Mouse (Mus musculus): ENCODE results near the gene Morc2a. TPM values are rescaled to one million over a fixed set of nuclear protein-coding genes. Genes with fewer than 3 reads are reported as not detected.
A peak's percentile ranks its signal among the peaks of the same experiment; 100 is the strongest.

The Morc2a gene
- polyA plus RNA-seq, 1 experiment from 2014 or later: 5.9 TPM

GRCm38 (mm10) chr11:3686318-3686717 is 37.3 kb downstream of the Morc2a start:
- peaks cover 64% of the 10 kb centered on the region for H3K36me3 ChIP-seq (ENCODE audit: control insufficient read depth, insufficient read depth)
- H3K4me2 ChIP-seq (replicated peaks; ENCODE audit: low read depth): no peak overlapping the region
- no peaks in the 10 kb centered on the region for H3K27me3 ChIP-seq (replicated peaks; ENCODE audit: control insufficient read depth, insufficient read depth, low read length)
- H3K9me3 ChIP-seq (ENCODE audit: control insufficient read depth): no peaks in the 10 kb centered on the region
- H3K4me3 ChIP-seq (ENCODE audit: low read depth, low read length): no peak overlapping the region
- TF ChIP-seq CTCF (IDR thresholded peaks at IDR 0.05; ENCODE audit: low read depth): no peak
- no peak overlapping the region for H3K9ac ChIP-seq (ENCODE audit: low read depth, low read length)
- no peak overlapping the region for H3K27ac ChIP-seq (ENCODE audit: low read depth, low read length)
- no peak for ATAC-seq
- 89% methylated on average over 2 of the region's 2 CpGs for WGBS
- H3K4me1 ChIP-seq (replicated peaks; ENCODE audit: control insufficient read depth, insufficient read depth, low read length): no peaks in the 10 kb centered on the region

- WGBS: 91% methylated on average over 2 of the region's 2 CpGs
- Histone ChIP-seq H3K4me2 (replicated peaks; ENCODE audit: low read depth) (no peak overlapping the region), H3K9me3 (ENCODE audit: control insufficient read depth) (no peaks in the 10 kb centered on the region), H3K27me3 (replicated peaks; ENCODE audit: control insufficient read depth, insufficient read depth, low read length) (no peaks in the 10 kb centered on the region), H3K4me3 (ENCODE audit: low read depth, low read length) (no peak overlapping the region), H3K9ac (ENCODE audit: low read depth, low read length) (no peak overlapping the region), H3K36me3 (ENCODE audit: control insufficient read depth, insufficient read depth) (peaks cover 64% of the 10 kb centered on the region), H3K27ac (ENCODE audit: low read depth, low read length) (no peak overlapping the region), H3K4me1 (replicated peaks; ENCODE audit: control insufficient read depth, insufficient read depth, low read length) (no peaks in the 10 kb centered on the region)
- no peak for ATAC-seq
- TF ChIP-seq CTCF (IDR thresholded peaks at IDR 0.05; ENCODE audit: low read depth): no peak
Measured at GRCm38 (mm10) chr11:3686885-3687284, 37.9 kb downstream of the Morc2a start.

GRCm38 (mm10) chr11:3691746-3692145 is 42.8 kb downstream of the Morc2a start:
- peaks cover 32% of the 10 kb centered on the region for H3K36me3 ChIP-seq (ENCODE audit: control insufficient read depth, insufficient read depth)
- no peak for TF ChIP-seq CTCF (IDR thresholded peaks at IDR 0.05; ENCODE audit: low read depth)
- no peaks in the 10 kb centered on the region for H3K4me1 ChIP-seq (replicated peaks; ENCODE audit: control insufficient read depth, insufficient read depth, low read length)
- no peaks in the 10 kb centered on the region for H3K27me3 ChIP-seq (replicated peaks; ENCODE audit: control insufficient read depth, insufficient read depth, low read length)
- H3K4me2 ChIP-seq (replicated peaks; ENCODE audit: low read depth): no peak overlapping the region
- no peak overlapping the region for H3K27ac ChIP-seq (ENCODE audit: low read depth, low read length)
- no peak overlapping the region for H3K9ac ChIP-seq (ENCODE audit: low read depth, low read length)
- 94% methylated on average over 2 of the region's 2 CpGs for WGBS
- no peak for ATAC-seq
- H3K4me3 ChIP-seq (ENCODE audit: low read depth, low read length): no peak overlapping the region
- H3K9me3 ChIP-seq (ENCODE audit: control insufficient read depth): no peaks in the 10 kb centered on the region

GRCm38 (mm10) chr11:3696086-3696616 is 47.2 kb downstream of the Morc2a start:
- no peaks in the 10 kb centered on the region for H3K4me1 ChIP-seq (replicated peaks; ENCODE audit: control insufficient read depth, insufficient read depth, low read length)
- no peaks in the 10 kb centered on the region for H3K27me3 ChIP-seq (replicated peaks; ENCODE audit: control insufficient read depth, insufficient read depth, low read length)
- no peak overlapping the region for H3K27ac ChIP-seq (ENCODE audit: low read depth, low read length)
- 77% methylated on average over 5 of the region's 5 CpGs for WGBS
- H3K9ac ChIP-seq (ENCODE audit: low read depth, low read length): no peak overlapping the region
- no peak for TF ChIP-seq CTCF (IDR thresholded peaks at IDR 0.05; ENCODE audit: low read depth)
- no peaks in the 10 kb centered on the region for H3K9me3 ChIP-seq (ENCODE audit: control insufficient read depth)
- H3K36me3 ChIP-seq (ENCODE audit: control insufficient read depth, insufficient read depth): peaks cover 6% of the 10 kb centered on the region; the same call in 1 of the 2 replicates
- ATAC-seq: no peak
- H3K4me2 ChIP-seq (replicated peaks; ENCODE audit: low read depth): no peak overlapping the region
- H3K4me3 ChIP-seq (ENCODE audit: low read depth, low read length): no peak overlapping the region

GRCm38 (mm10) chr11:3697441-3697840 is 48.5 kb downstream of the Morc2a start:
- H3K4me2 ChIP-seq (replicated peaks; ENCODE audit: low read depth): no peak overlapping the region
- no peak overlapping the region for H3K4me3 ChIP-seq (ENCODE audit: low read depth, low read length)
- 88% methylated on average over 3 of the region's 3 CpGs for WGBS
- no peaks in the 10 kb centered on the region for H3K27me3 ChIP-seq (replicated peaks; ENCODE audit: control insufficient read depth, insufficient read depth, low read length)
- H3K9me3 ChIP-seq (ENCODE audit: control insufficient read depth): no peaks in the 10 kb centered on the region
- no peaks in the 10 kb centered on the region for H3K4me1 ChIP-seq (replicated peaks; ENCODE audit: control insufficient read depth, insufficient read depth, low read length)
- H3K9ac ChIP-seq (ENCODE audit: low read depth, low read length): no peak overlapping the region
- peak; percentile 39 for TF ChIP-seq CTCF (IDR thresholded peaks at IDR 0.05; ENCODE audit: low read depth)
- no peaks in the 10 kb centered on the region for H3K36me3 ChIP-seq (ENCODE audit: control insufficient read depth, insufficient read depth)
- no peak overlapping the region for H3K27ac ChIP-seq (ENCODE audit: low read depth, low read length)
- no peak for ATAC-seq

- Histone ChIP-seq H3K27ac (ENCODE audit: low read depth, low read length) (no peak overlapping the region), H3K36me3 (ENCODE audit: control insufficient read depth, insufficient read depth) (no peaks in the 10 kb centered on the region), H3K4me2 (replicated peaks; ENCODE audit: low read depth) (no peak overlapping the region), H3K9ac (ENCODE audit: low read depth, low read length) (no peak overlapping the region), H3K9me3 (ENCODE audit: control insufficient read depth) (no peaks in the 10 kb centered on the region), H3K4me3 (ENCODE audit: low read depth, low read length) (no peak overlapping the region), H3K27me3 (replicated peaks; ENCODE audit: control insufficient read depth, insufficient read depth, low read length) (no peaks in the 10 kb centered on the region), H3K4me1 (replicated peaks; ENCODE audit: control insufficient read depth, insufficient read depth, low read length) (no peaks in the 10 kb centered on the region)
- TF ChIP-seq CTCF (IDR thresholded peaks at IDR 0.05; ENCODE audit: low read depth): no peak
- 0 out of 2 replicates have a peak, but pooled peaks have one; percentile 13 for ATAC-seq
- WGBS: 47% methylated on average over 7 of the region's 7 CpGs
Measured at GRCm38 (mm10) chr11:3703089-3703992, 54.4 kb downstream of the Morc2a start.
